In the genomic region with DNA sequence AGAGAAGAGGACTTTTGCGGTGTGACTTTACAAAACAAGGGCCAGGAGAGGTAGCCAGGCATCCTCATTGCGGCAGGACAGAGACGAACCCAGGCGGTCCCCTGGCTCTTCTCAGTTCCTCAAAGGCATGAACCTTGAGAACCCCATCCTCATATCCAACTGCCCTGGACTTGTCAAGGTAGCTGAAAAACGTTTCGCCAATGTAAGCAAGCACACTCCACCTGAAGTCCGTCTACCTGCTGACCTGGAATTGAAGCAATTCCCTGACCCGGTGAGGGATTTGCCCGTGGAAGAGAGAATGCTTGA, we compare ENCODE assay signal across 9 mouse cellular contexts. TPM values are rescaled to one million over a fixed set of nuclear protein-coding genes. Genes with fewer than 3 reads are reported as not detected.
A peak's percentile ranks its signal among the peaks of the same experiment; 100 is the strongest.
DNase-seq lines count a peak whose midpoint lies in the region; ATAC-seq and TF ChIP-seq lines count a peak whose summit lies in the region.
"Had no signal": no experiment of that assay in that cellular context is flagged by ENCODE, and none has a peak within 500 bp of the region (broad histone marks: within the 10 kb centered on the region; RNA-seq: fewer than 3 reads in every experiment).

No protein-coding gene starts in this region.

- H3K27me3 ChIP-seq in heart, embryonic 15.5 days: no peaks in the 10 kb centered on the region
- no peaks in the 10 kb centered on the region for H3K27me3 ChIP-seq in hindbrain, postnatal 0 days (ENCODE audit: insufficient read depth, low read length)
- H3K27me3 ChIP-seq in midbrain, embryonic 13.5 days: peaks cover 4% of the 10 kb centered on the region; the same call in 1 of the 2 replicates

- H3K4me2 ChIP-seq in heart, embryonic 15.5 days: peak overlapping the region; percentile 93
- H3K4me2 ChIP-seq in hindbrain, postnatal 0 days (ENCODE audit: low read depth, low read length): peak overlapping the region; percentile 97
- H3K4me2 ChIP-seq in midbrain, embryonic 13.5 days (replicated peaks): peak overlapping the region; percentile 89

- peak overlapping the region; percentile 81 for H3K4me3 ChIP-seq in heart, embryonic 15.5 days
- H3K4me3 ChIP-seq in bone marrow macrophage, adult 2 months (ENCODE audit: insufficient read depth, low read length): peak overlapping the region; percentile 75
- H3K4me3 ChIP-seq in hindbrain, postnatal 0 days (ENCODE audit: low read length): peak overlapping the region; percentile 53
- H3K4me3 ChIP-seq in midbrain, embryonic 13.5 days (replicated peaks): peak overlapping the region; percentile 49

- no peak for ATAC-seq in heart, embryonic 15.5 days (replicated peaks; ENCODE audit: insufficient number of reproducible peaks, insufficient read depth, low FRiP score, low read depth)
- ATAC-seq in hindbrain, postnatal 0 days: no peak
- no peak for ATAC-seq in midbrain, embryonic 13.5 days

- WGBS in heart, embryonic 15.5 days: 77% methylated on average over 9 of the region's 9 CpGs
- 76% methylated on average over 9 of the region's 9 CpGs for WGBS in hindbrain, postnatal 0 days
- 73% methylated on average over 9 of the region's 9 CpGs for WGBS in midbrain, embryonic 13.5 days

- peaks cover 36% of the 10 kb centered on the region for H3K4me1 ChIP-seq in heart, embryonic 15.5 days (replicated peaks)
- peaks cover 43% of the 10 kb centered on the region for H3K4me1 ChIP-seq in bone marrow macrophage, adult 2 months (ENCODE audit: control insufficient read depth, insufficient read depth, low read length)
- no peaks in the 10 kb centered on the region for H3K4me1 ChIP-seq in hindbrain, postnatal 0 days (ENCODE audit: insufficient read depth, low read length)
- peaks cover 8% of the 10 kb centered on the region; the same call in 1 of the 2 replicates for H3K4me1 ChIP-seq in midbrain, embryonic 13.5 days (replicated peaks)

- H3K9ac ChIP-seq in heart, embryonic 15.5 days: no peak overlapping the region; the same call in 1 of the 2 replicates
- H3K9ac ChIP-seq in hindbrain, postnatal 0 days (replicated peaks; ENCODE audit: low read length): no peak overlapping the region
- H3K9ac ChIP-seq in midbrain, embryonic 13.5 days (replicated peaks): peak overlapping the region; percentile 69; the same call in 1 of the 2 replicates

- no peak for TF ChIP-seq POLR2A in bone marrow macrophage, adult 2 months (IDR thresholded peaks at IDR 0.05; ENCODE audit: borderline replicate concordance, low read depth, low read length)

- TF ChIP-seq CTCF in bone marrow macrophage, adult 2 months (IDR thresholded peaks at IDR 0.05; ENCODE audit: low read depth, low read length): no peak
- TF ChIP-seq CTCF in hindbrain, postnatal 0 days (IDR thresholded peaks at IDR 0.05; ENCODE audit: low read depth): no peak

- no peaks in the 10 kb centered on the region for H3K36me3 ChIP-seq in heart, embryonic 15.5 days
- no peaks in the 10 kb centered on the region for H3K36me3 ChIP-seq in hindbrain, postnatal 0 days (ENCODE audit: insufficient read depth, low read length)
- no peaks in the 10 kb centered on the region for H3K36me3 ChIP-seq in midbrain, embryonic 13.5 days

- DNase-seq in heart, adult 11 months: no peak
- DNase-seq in hindbrain, postnatal 0 days (ENCODE audit: low spot score): no peak
- DNase-seq in right cerebral cortex, postnatal 36 days (ENCODE audit: low spot score in 2 of 2): no peak
- no peak for DNase-seq in frontal cortex, postnatal 10 days (ENCODE audit: low spot score in 2 of 2)
- no peak for DNase-seq in adipocyte (ENCODE audit: low spot score)
- DNase-seq: cerebellum, adult 9-10 months had no signal

- no peak overlapping the region for H3K27ac ChIP-seq in heart, embryonic 15.5 days
- H3K27ac ChIP-seq in bone marrow macrophage, adult 2 months (ENCODE audit: insufficient read depth, low read depth, low read length): peak overlapping the region; percentile 76
- no peak overlapping the region for H3K27ac ChIP-seq in hindbrain, postnatal 0 days
- H3K27ac ChIP-seq in midbrain, embryonic 13.5 days: no peak overlapping the region

- no peaks in the 10 kb centered on the region for H3K9me3 ChIP-seq in heart, embryonic 15.5 days (replicated peaks)
- H3K9me3 ChIP-seq in hindbrain, postnatal 0 days (ENCODE audit: low read length): no peaks in the 10 kb centered on the region
- no peaks in the 10 kb centered on the region for H3K9me3 ChIP-seq in midbrain, embryonic 13.5 days

RNA-seq across cellular contexts. Expression of gene Rubcnl, which starts 0.8 kb away (rescaled TPM):
- 1.8 TPM in 2 replicates for polyA plus RNA-seq in heart, embryonic 15.5 days (2015; fragmentation: Nextera tagmentation; extraction: Ambion mirVana)
- polyA plus RNA-seq in bone marrow macrophage, adult 2 months (2012; ENCODE audit: insufficient read depth, insufficient read length, missing spikeins): 8.3 and 9.0 TPM in 2 replicates
- 0.26 and 0.79 TPM in 2 replicates for total RNA-seq in hindbrain, postnatal 0 days (2014; rRNA removed)
- polyA plus RNA-seq in hindbrain, postnatal 0 days (2015; fragmentation: Nextera tagmentation; extraction: Ambion mirVana): 0.16 and 0.25 TPM in 2 replicates
- polyA plus RNA-seq in midbrain, embryonic 13.5 days (2015; fragmentation: Nextera tagmentation; extraction: Ambion mirVana): 0.11 and 0.17 TPM in 2 replicates
